Mouse (Mus musculus) myocyte (in vitro differentiated cells): ENCODE measurements at regions not wholly inside any gene's neighbourhood (a gene's known extent, or its start where the extent isn't known, plus 50 kb on each side); places are given as distances from the start of the nearest gene placed in this dataset.

ENCODE experiments used
- CEBPB ChIP-seq: IDR thresholded peaks from 2 replicates; pipeline ENCODE4 v1.6.1; 2011; ENCODE audit warnings: mild to moderate bottlenecking, moderate library complexity; ENCODE audit not compliant: poor library complexity, insufficient read depth, severe bottlenecking
- MAX ChIP-seq: IDR thresholded peaks from one replicate; pipeline ENCODE4 v1.6.1; 2011; ENCODE audit warnings: low read depth, mild to moderate bottlenecking, control low read depth
- MYOD1 ChIP-seq, 3 experiments: IDR thresholded peaks; one replicate each; pipeline ENCODE4 v1.6.1; 2011; ENCODE audit warnings: control low read depth in 2 of 3, low read depth in 2 of 3, mild to moderate bottlenecking in 2 of 3, moderate library complexity in 1 of 3; ENCODE audit not compliant: insufficient read length in 2 of 3, control insufficient read depth in 1 of 3
- MYOG ChIP-seq, 3 experiments: IDR thresholded peaks; one replicate each; pipeline ENCODE4 v1.6.1; 2011; ENCODE audit warnings: control low read depth in 2 of 3, low read depth in 2 of 3, mild to moderate bottlenecking in 2 of 3; ENCODE audit not compliant: insufficient read length in 2 of 3, control insufficient read depth in 1 of 3, insufficient read depth in 1 of 3
- POLR2A ChIP-seq: IDR thresholded peaks from one replicate; pipeline ENCODE4 v1.6.1; 2011; ENCODE audit warnings: low read depth, mild to moderate bottlenecking, control low read depth, moderate library complexity; ENCODE audit not compliant: insufficient read length
- POLR2AphosphoS2 ChIP-seq: IDR thresholded peaks from one replicate; pipeline ENCODE4 v1.6.1; 2011; ENCODE audit warnings: low read depth, control low read depth; ENCODE audit not compliant: insufficient read length
- TCF12 ChIP-seq: IDR thresholded peaks from one replicate; pipeline ENCODE4 v1.6.1; 2011; ENCODE audit warnings: mild to moderate bottlenecking, control low read depth; ENCODE audit not compliant: poor library complexity, insufficient read depth, severe bottlenecking
- USF1 ChIP-seq: IDR thresholded peaks from one replicate; pipeline ENCODE4 v1.6.1; 2011; ENCODE audit warnings: low read depth, mild to moderate bottlenecking, control low read depth, moderate library complexity

GRCm38 (mm10) chr10:95004065-95004763, 59.6 kb upstream of the Plxnc1 start:
- no peak for TF ChIP-seq POLR2A
- TF ChIP-seq MYOD1 (IDR thresholded peaks at IDR 0.05; ENCODE audit: control insufficient read depth in 1 of 3, insufficient read length in 2 of 3, low read depth in 2 of 3), result no peak
- no peak for TF ChIP-seq TCF12
- no peak for TF ChIP-seq CEBPB
- TF ChIP-seq USF1, result no peak
- TF ChIP-seq POLR2AphosphoS2, result no peak
- TF ChIP-seq MAX, result no peak
- no peak for TF ChIP-seq MYOG (IDR thresholded peaks at IDR 0.05; ENCODE audit: control insufficient read depth in 1 of 3, insufficient read depth in 1 of 3, insufficient read length in 2 of 3, low read depth in 2 of 3)
